Mouse (Mus musculus) G1E (cell line): ENCODE data around the gene Myo6. TPM values are rescaled to one million over a fixed set of nuclear protein-coding genes. Genes with fewer than 3 reads are reported as not detected.

Source experiments
- ATAC-seq: 2 replicates; pipeline ENCODE4 v1.8.0; 2016; ENCODE audit warnings: mild to moderate bottlenecking; ENCODE audit not compliant: insufficient number of reproducible peaks, poor library complexity, low FRiP score, severe bottlenecking; ENCODE audit errors: extremely low read depth
- DNase-seq: peaks from one replicate; pipeline ENCODE4 v3.0.0; 2012; ENCODE audit warnings: low spot score
- H3K27me3 ChIP-seq: 2 replicates; pipeline ENCODE4 v1.6.1; 2012; ENCODE audit warnings: mild to moderate bottlenecking, low read length, inconsistent platforms; ENCODE audit not compliant: insufficient read depth
- H3K36me3 ChIP-seq: replicated peaks from 2 replicates; pipeline ENCODE3; 2012; ENCODE audit warnings: mild to moderate bottlenecking, inconsistent platforms
- H3K4me1 ChIP-seq: 2 replicates; pipeline ENCODE4 v1.6.1; 2012; ENCODE audit warnings: low read depth, low read length, inconsistent platforms, mixed read lengths; ENCODE audit not compliant: insufficient read depth
- H3K4me3 ChIP-seq: 2 replicates; pipeline ENCODE4 v1.5.1; 2012; ENCODE audit warnings: low read depth, mild to moderate bottlenecking, inconsistent platforms, low read length, moderate library complexity, mixed read lengths
- H3K9me3 ChIP-seq: replicated peaks from 2 replicates; pipeline ENCODE4 v1.6.1; 2012; ENCODE audit warnings: inconsistent platforms
- CTCF ChIP-seq: IDR thresholded peaks from 2 replicates; pipeline ENCODE4 v1.5.1; 2012; ENCODE audit warnings: low read depth, low read length, inconsistent platforms, mixed read lengths
- GATA1 ChIP-seq: IDR thresholded peaks from 2 replicates; pipeline ENCODE4 v1.6.1; 2012; ENCODE audit warnings: borderline replicate concordance, low read length, inconsistent platforms, mixed read lengths
- GATA2 ChIP-seq: IDR thresholded peaks from 2 replicates; pipeline ENCODE4 v1.6.1; 2012; ENCODE audit warnings: low read depth, low read length, inconsistent platforms, borderline replicate concordance
- POLR2AphosphoS5 ChIP-seq: IDR thresholded peaks from 2 replicates; pipeline ENCODE4 v1.6.1; 2012; ENCODE audit warnings: low read depth, low read length, inconsistent platforms; ENCODE audit not compliant: insufficient replicate concordance
- TAL1 ChIP-seq: conservative IDR thresholded peaks from 2 replicates; pipeline ENCODE4 v1.6.1; 2012; ENCODE audit warnings: low read depth, low read length, inconsistent platforms, mixed read lengths
- polyA plus RNA-seq: library from polyadenylated mRNA; stranded (reverse); fragments of >175 nt; gene quantifications from 2 replicates; pipeline ENCODE4 v1.2.3, GENCODE M21; 2012
- total RNA-seq, 2 experiments: library from RNA; stranded (forward) in 1 of 2; stranded (reverse) in 1 of 2; fragments of 200-1000 nt in 1 of 2; fragments of >200 nt in 1 of 2; fragmentation: Nextera tagmentation in 1 of 2; gene quantifications; 2 replicates each; pipeline ENCODE4 v1.2.3; 2014 to 2017

Gene Myo6
- total and polyA plus RNA-seq, 3 experiments = 8.2 to 17.6 (median 13.5) TPM

DNA sequence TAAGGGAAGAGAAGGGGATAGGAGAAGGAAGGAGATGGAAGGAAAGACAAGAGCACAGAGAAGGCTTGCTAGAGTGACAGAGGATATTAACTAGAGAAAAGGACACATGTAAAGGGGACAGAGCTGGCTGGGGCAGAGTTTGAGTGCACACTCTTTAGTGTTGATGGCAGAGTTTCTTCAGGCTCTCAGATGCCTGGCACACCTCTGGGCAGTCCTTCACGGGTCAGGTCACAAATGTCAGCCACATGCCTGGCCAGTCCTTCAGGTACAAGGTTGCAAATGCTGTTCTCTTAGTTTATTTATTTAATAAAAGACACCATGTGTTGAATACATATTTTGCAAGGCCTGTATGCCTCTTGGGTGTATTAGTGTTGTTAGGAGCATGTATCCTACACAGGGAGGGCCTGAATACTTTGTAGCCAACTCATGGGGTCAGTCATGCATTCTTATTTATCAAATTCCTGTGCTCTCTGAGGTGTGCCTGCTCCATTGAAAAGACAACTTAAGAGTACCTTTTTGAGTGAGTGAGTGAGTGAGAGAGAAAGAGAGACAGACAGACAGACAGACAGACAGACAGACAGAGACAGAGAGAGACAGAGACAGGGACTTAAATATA is 72.5 kb downstream of the Myo6 start:
- 0 out of 2 replicates have a peak, but pooled peaks cover 3% of the 10 kb centered on the region for H3K9me3 ChIP-seq
- no peaks in the 10 kb centered on the region for H3K27me3 ChIP-seq
- no peak for TF ChIP-seq CTCF
- no peak for TF ChIP-seq TAL1
- no peak for TF ChIP-seq POLR2AphosphoS5
- no peak for TF ChIP-seq GATA2
- TF ChIP-seq GATA1 = no peak
- no peaks in the 10 kb centered on the region for H3K4me1 ChIP-seq
- DNase-seq = no peak
- no peak for ATAC-seq
- H3K4me3 ChIP-seq = no peak overlapping the region
- no peaks in the 10 kb centered on the region for H3K36me3 ChIP-seq

DNA sequence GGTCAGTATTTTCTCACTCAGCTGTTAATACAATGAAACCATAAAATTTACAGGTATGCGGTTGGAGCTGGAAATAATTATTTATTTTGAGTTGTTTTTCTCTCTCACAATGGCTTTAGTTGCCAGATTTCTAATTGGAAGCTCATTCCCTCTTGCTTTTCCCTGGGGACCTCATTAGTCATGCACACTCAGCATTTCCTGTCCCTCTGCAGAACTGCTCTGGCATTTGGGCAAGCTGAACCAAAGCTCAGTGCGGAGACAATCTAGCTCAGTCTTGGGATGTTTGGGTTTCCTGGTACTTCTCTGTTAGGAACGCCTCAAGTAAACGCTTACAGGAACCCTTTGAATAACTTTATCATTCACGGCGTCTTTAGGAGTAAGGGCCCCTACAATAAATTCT is 76.9 kb downstream of the Myo6 start:
- ATAC-seq = no peak
- TF ChIP-seq GATA1 = no peak
- TF ChIP-seq CTCF = no peak
- no peak for TF ChIP-seq GATA2
- no peak for TF ChIP-seq POLR2AphosphoS5
- TF ChIP-seq TAL1 = no peak
- Histone ChIP-seq H3K4me1 (no peaks in the 10 kb centered on the region), H3K27me3 (no peaks in the 10 kb centered on the region), H3K36me3 (no peaks in the 10 kb centered on the region), H3K4me3 (no peak overlapping the region), H3K9me3 (0 out of 2 replicates have a peak, but pooled peaks cover 3% of the 10 kb centered on the region)
- no peak for DNase-seq

DNA sequence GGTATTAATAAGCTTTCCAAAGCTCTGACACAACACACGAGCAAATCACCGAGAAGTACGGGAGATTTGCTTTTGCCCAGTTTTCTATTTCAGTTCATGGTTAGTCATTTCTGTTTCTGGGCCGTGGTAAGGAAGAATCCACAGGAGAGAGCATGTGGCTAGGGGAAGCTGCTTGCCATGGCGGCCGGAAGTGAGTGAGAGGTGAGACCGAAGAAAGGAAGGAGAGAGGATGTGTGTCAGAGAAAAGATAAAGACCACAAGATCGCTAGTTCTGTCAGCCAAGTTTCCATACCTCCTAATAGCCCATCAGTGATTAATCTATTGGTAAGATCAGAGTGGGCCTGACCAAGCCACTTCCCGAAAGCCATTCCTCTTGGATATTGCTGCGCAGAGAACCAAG is 87.3 kb downstream of the Myo6 start:
- no peak for TF ChIP-seq TAL1
- no peak for TF ChIP-seq GATA2
- no peak for TF ChIP-seq GATA1
- TF ChIP-seq POLR2AphosphoS5 = no peak
- no peak for TF ChIP-seq CTCF

DNA sequence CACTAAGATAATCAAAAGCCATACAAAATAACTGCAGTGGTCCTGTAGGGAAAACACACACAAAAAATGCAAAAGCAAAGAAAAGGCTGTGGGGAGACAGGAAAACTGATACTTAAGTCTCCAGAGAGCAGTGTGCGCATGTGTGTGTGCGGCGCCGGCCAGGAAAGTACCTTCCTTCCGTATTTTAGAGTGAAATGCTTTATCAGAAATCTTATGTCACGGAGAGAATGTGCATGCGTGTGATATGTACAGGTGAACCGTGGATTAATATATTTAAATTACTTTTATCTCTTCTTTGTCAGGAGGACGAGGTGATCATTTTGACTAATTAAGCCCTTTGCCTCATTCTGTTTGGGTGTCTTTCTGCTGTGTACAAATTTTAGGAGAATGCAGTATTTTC is 88.4 kb downstream of the Myo6 start:
- Histone ChIP-seq H3K9me3 (no peaks in the 10 kb centered on the region), H3K4me1 (no peaks in the 10 kb centered on the region), H3K4me3 (no peak overlapping the region), H3K36me3 (no peaks in the 10 kb centered on the region), H3K27me3 (no peaks in the 10 kb centered on the region)
- no peak for ATAC-seq
- TF ChIP-seq GATA1 (no peak), POLR2AphosphoS5 (no peak), TAL1 (no peak), CTCF (no peak), GATA2 (no peak)
- no peak for DNase-seq

More for the DNA sequence above, 87.3 kb downstream of the Myo6 start:
- Histone ChIP-seq H3K4me1 (no peaks in the 10 kb centered on the region), H3K27me3 (no peaks in the 10 kb centered on the region), H3K4me3 (no peak overlapping the region), H3K9me3 (no peaks in the 10 kb centered on the region), H3K36me3 (no peaks in the 10 kb centered on the region)
- DNase-seq = no peak
- ATAC-seq = no peak

DNA sequence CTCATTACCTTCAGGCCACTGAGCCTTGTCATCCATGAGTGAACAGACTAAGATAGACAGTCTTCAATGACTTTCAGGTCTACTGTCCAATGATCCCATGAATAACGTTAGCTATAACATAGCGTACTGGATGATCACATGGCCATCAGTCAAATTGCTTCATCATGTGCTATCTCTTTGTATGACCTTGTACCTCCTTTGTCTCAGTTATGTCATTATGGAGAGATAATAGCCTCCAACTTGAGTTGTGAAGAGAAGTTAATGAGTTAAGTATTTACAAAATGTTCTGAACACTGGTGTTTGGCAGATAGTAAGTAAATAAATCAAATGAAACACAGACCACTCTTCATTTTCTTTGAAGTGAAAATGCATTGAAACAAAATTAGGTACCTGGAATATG is 91.7 kb downstream of the Myo6 start:
- H3K27me3 ChIP-seq = no peaks in the 10 kb centered on the region
- no peaks in the 10 kb centered on the region for H3K9me3 ChIP-seq
- no peak overlapping the region for H3K4me3 ChIP-seq
- ATAC-seq (no peak), DNase-seq (no peak)
- H3K4me1 ChIP-seq = no peaks in the 10 kb centered on the region
- H3K36me3 ChIP-seq = no peaks in the 10 kb centered on the region
- TF ChIP-seq TAL1 = no peak

DNA sequence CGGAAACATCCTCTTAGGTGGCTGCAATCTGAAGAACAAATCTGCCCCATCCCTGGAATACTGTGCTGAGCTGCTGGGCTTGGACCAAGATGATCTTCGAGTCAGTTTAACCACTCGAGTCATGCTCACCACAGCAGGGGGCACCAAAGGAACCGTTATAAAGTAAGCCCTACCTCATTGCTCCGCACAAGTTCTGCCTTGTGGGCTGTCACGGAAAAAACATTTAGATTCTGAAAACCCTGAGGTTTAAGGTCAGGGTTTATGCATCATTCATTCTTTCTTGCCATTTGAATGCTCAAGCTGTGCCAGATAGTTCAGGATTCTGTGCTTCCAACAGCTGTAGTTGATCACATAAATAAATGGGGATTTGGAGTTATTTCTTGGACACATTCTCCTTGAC is 93.6 kb downstream of the Myo6 start:
- ATAC-seq (no peak), DNase-seq (no peak)
- TF ChIP-seq TAL1 (no peak), CTCF (no peak), POLR2AphosphoS5 (no peak)
- Histone ChIP-seq H3K36me3 (no peaks in the 10 kb centered on the region), H3K27me3 (no peaks in the 10 kb centered on the region), H3K4me3 (no peak overlapping the region), H3K9me3 (no peaks in the 10 kb centered on the region), H3K4me1 (no peaks in the 10 kb centered on the region)

GRCm38 (mm10) chr9:80260905-80261304 is 96.1 kb downstream of the Myo6 start:
- H3K4me1 ChIP-seq = no peaks in the 10 kb centered on the region
- TF ChIP-seq GATA2 = no peak
- H3K4me3 ChIP-seq = no peak overlapping the region
- ATAC-seq (no peak), DNase-seq (no peak)
- H3K27me3 ChIP-seq = no peaks in the 10 kb centered on the region
- no peaks in the 10 kb centered on the region for H3K36me3 ChIP-seq
- no peaks in the 10 kb centered on the region for H3K9me3 ChIP-seq
